Mouse (Mus musculus) liver, adult 2 months (tissue): ENCODE measurements at regions not wholly inside any gene's neighbourhood (a gene's known extent, or its start where the extent isn't known, plus 50 kb on each side); places are given as distances from the start of the nearest gene placed in this dataset.

Source experiments
- CTCF ChIP-seq: fragments of 200-500 bp; IDR thresholded peaks from 2 replicates; pipeline ENCODE4 v1.5.1; 2011; ENCODE audit warnings: low read depth, low read length, control low read depth
- POLR2A ChIP-seq: fragments of 200-500 bp; IDR thresholded peaks from 2 replicates; pipeline ENCODE4 v1.6.1; 2011; ENCODE audit warnings: low read length, control low read depth; ENCODE audit not compliant: insufficient read depth; ENCODE audit errors: extremely low read depth

DNA sequence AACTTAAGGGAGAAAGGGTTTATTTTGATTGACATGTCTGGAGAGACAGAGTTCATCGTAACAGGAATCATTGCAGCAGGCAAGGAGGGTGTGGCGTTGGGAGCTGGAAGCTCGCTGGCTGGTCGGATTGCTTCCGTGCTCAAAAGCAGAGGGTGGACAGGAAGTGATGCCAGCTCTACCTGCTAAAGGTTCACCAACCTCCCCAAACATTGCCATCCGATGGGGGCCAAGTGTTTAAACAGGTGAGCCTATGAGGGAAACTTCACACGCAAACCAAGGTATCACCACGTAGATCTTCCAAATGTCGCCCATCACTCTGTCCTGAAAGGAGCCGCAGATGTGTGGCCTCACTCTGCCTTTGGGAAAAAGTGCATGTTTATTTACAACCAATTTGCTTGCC is 162.3 kb upstream of the 3110018I06Rik start:
- TF ChIP-seq CTCF = no peak
- TF ChIP-seq POLR2A = no peak
